Comparison of ENCODE assay signal across 25 mouse cellular contexts in genomic region chr12:54605203-54605602, GRCm38 (mm10). TPM values are rescaled to one million over a fixed set of nuclear protein-coding genes. Genes with fewer than 3 reads are reported as not detected.
DNase-seq lines count a peak whose midpoint lies in the region; ATAC-seq and TF ChIP-seq lines count a peak whose summit lies in the region.
"Had no signal": no experiment of that assay in that cellular context is flagged by ENCODE, and none has a peak within 500 bp of the region (broad histone marks: within the 10 kb centered on the region; RNA-seq: fewer than 3 reads in every experiment).

No protein-coding gene starts in this region.

- ATAC-seq in heart, postnatal 0 days (ENCODE audit: insufficient read depth, low read depth): no peak
- no peak for ATAC-seq in heart, embryonic 12.5 days (ENCODE audit: insufficient number of reproducible peaks, low FRiP score)
- no peak for ATAC-seq in lung, embryonic 14.5 days (ENCODE audit: insufficient read depth)
- 0 out of 2 replicates have a peak, but pooled peaks have one; percentile 37 for ATAC-seq in limb, embryonic 12.5 days (ENCODE audit: insufficient number of reproducible peaks, insufficient read depth, low FRiP score, low TSS enrichment, low read depth)
- ATAC-seq in midbrain, embryonic 13.5 days: no peak
- ATAC-seq: forebrain, postnatal 0 days; hindbrain, postnatal 0 days had no signal

- H3K27me3 ChIP-seq in heart, postnatal 0 days (ENCODE audit: control insufficient read depth, insufficient read depth, low read length): no peaks in the 10 kb centered on the region
- H3K27me3 ChIP-seq in heart, embryonic 12.5 days (replicated peaks): no peaks in the 10 kb centered on the region
- no peaks in the 10 kb centered on the region for H3K27me3 ChIP-seq in lung, embryonic 14.5 days (ENCODE audit: insufficient read depth, low read length)
- no peaks in the 10 kb centered on the region for H3K27me3 ChIP-seq in limb, embryonic 12.5 days
- no peaks in the 10 kb centered on the region for H3K27me3 ChIP-seq in midbrain, embryonic 13.5 days
- H3K27me3 ChIP-seq: embryonic facial prominence, embryonic 13.5 days; heart, embryonic 15.5 days; hindbrain, embryonic 12.5 days; neural tube, embryonic 12.5 days had no signal

- no peak overlapping the region for H3K9ac ChIP-seq in heart, postnatal 0 days (replicated peaks; ENCODE audit: low read depth, low read length)
- H3K9ac ChIP-seq in heart, embryonic 12.5 days: no peak overlapping the region
- no peak overlapping the region for H3K9ac ChIP-seq in lung, embryonic 14.5 days
- no peak overlapping the region for H3K9ac ChIP-seq in limb, embryonic 12.5 days (replicated peaks)
- no peak overlapping the region for H3K9ac ChIP-seq in midbrain, embryonic 13.5 days (replicated peaks)
- H3K9ac ChIP-seq: embryonic facial prominence, embryonic 13.5 days; forebrain, postnatal 0 days; heart, embryonic 15.5 days; hindbrain, embryonic 12.5 days; liver, embryonic 14.5 days; neural tube, embryonic 12.5 days had no signal

- H3K36me3 ChIP-seq in heart, postnatal 0 days (replicated peaks; ENCODE audit: control insufficient read depth, insufficient read depth, low read length): no peaks in the 10 kb centered on the region
- no peaks in the 10 kb centered on the region for H3K36me3 ChIP-seq in heart, embryonic 12.5 days
- no peaks in the 10 kb centered on the region for H3K36me3 ChIP-seq in lung, embryonic 14.5 days (ENCODE audit: insufficient read depth)
- H3K36me3 ChIP-seq in limb, embryonic 12.5 days: no peaks in the 10 kb centered on the region
- H3K36me3 ChIP-seq in midbrain, embryonic 13.5 days: no peaks in the 10 kb centered on the region
- H3K36me3 ChIP-seq: embryonic facial prominence, embryonic 13.5 days; heart, embryonic 15.5 days; hindbrain, embryonic 12.5 days; midbrain, embryonic 10.5 days; neural tube, embryonic 12.5 days had no signal

- TF ChIP-seq POLR2A in brain, embryonic 14.5 days (IDR thresholded peaks at IDR 0.05; ENCODE audit: borderline replicate concordance, extremely low read depth, insufficient read depth, insufficient read length, poor library complexity, severe bottlenecking): no peak

- no peak overlapping the region for H3K4me3 ChIP-seq in heart, postnatal 0 days (ENCODE audit: low read depth, low read length)
- no peak overlapping the region for H3K4me3 ChIP-seq in heart, embryonic 12.5 days
- H3K4me3 ChIP-seq in lung, embryonic 14.5 days (ENCODE audit: low read depth, low read length): no peak overlapping the region
- no peak overlapping the region for H3K4me3 ChIP-seq in limb, embryonic 12.5 days (replicated peaks)
- no peak overlapping the region for H3K4me3 ChIP-seq in midbrain, embryonic 13.5 days (replicated peaks)
- H3K4me3 ChIP-seq: embryonic facial prominence, embryonic 13.5 days; heart, embryonic 15.5 days; hindbrain, embryonic 12.5 days; midbrain, embryonic 10.5 days; myocyte; neural tube, embryonic 12.5 days had no signal

- no peaks in the 10 kb centered on the region for H3K9me3 ChIP-seq in heart, postnatal 0 days (replicated peaks; ENCODE audit: control insufficient read depth, low read length)
- H3K9me3 ChIP-seq in heart, embryonic 12.5 days (replicated peaks): no peaks in the 10 kb centered on the region
- no peaks in the 10 kb centered on the region for H3K9me3 ChIP-seq in lung, embryonic 14.5 days (ENCODE audit: low read depth, low read length)
- no peaks in the 10 kb centered on the region; the same call in 1 of the 2 replicates for H3K9me3 ChIP-seq in limb, embryonic 12.5 days
- no peaks in the 10 kb centered on the region for H3K9me3 ChIP-seq in midbrain, embryonic 13.5 days
- H3K9me3 ChIP-seq: embryonic facial prominence, embryonic 13.5 days; heart, embryonic 15.5 days; hindbrain, embryonic 12.5 days; neural tube, embryonic 12.5 days had no signal

- no peak overlapping the region for H3K4me2 ChIP-seq in heart, postnatal 0 days (ENCODE audit: low read depth, low read length)
- no peak overlapping the region for H3K4me2 ChIP-seq in heart, embryonic 12.5 days
- H3K4me2 ChIP-seq in lung, embryonic 14.5 days: no peak overlapping the region
- no peak overlapping the region for H3K4me2 ChIP-seq in limb, embryonic 12.5 days
- no peak overlapping the region for H3K4me2 ChIP-seq in midbrain, embryonic 13.5 days (replicated peaks)
- H3K4me2 ChIP-seq: embryonic facial prominence, embryonic 13.5 days; heart, embryonic 15.5 days; hindbrain, embryonic 12.5 days; neural tube, embryonic 12.5 days had no signal

- H3K27ac ChIP-seq in heart, postnatal 0 days (ENCODE audit: low read depth): no peak overlapping the region
- H3K27ac ChIP-seq in heart, embryonic 12.5 days (ENCODE audit: poor library complexity, severe bottlenecking): no peak overlapping the region
- H3K27ac ChIP-seq in lung, embryonic 14.5 days (ENCODE audit: low read depth): no peak overlapping the region; the same call in 1 of the 2 replicates
- peak overlapping the region; percentile 47; the same call in 1 of the 2 replicates for H3K27ac ChIP-seq in limb, embryonic 12.5 days
- H3K27ac ChIP-seq in midbrain, embryonic 13.5 days: no peak overlapping the region
- H3K27ac ChIP-seq: embryonic facial prominence, embryonic 13.5 days; heart, embryonic 15.5 days; hindbrain, embryonic 12.5 days; hindbrain, postnatal 0 days; liver, embryonic 14.5 days; midbrain, embryonic 10.5 days; neural tube, embryonic 12.5 days had no signal

- H3K4me1 ChIP-seq in heart, postnatal 0 days (ENCODE audit: control insufficient read depth, insufficient read depth): no peaks in the 10 kb centered on the region
- H3K4me1 ChIP-seq in heart, embryonic 12.5 days (replicated peaks): peaks cover 4% of the 10 kb centered on the region; the same call in 1 of the 2 replicates
- no peaks in the 10 kb centered on the region for H3K4me1 ChIP-seq in lung, embryonic 14.5 days (ENCODE audit: insufficient read depth)
- H3K4me1 ChIP-seq in limb, embryonic 12.5 days (replicated peaks): 0 out of 2 replicates have a peak, but pooled peaks cover 4% of the 10 kb centered on the region
- H3K4me1 ChIP-seq in midbrain, embryonic 13.5 days (replicated peaks): no peaks in the 10 kb centered on the region
- H3K4me1 ChIP-seq: heart, embryonic 15.5 days; hindbrain, embryonic 12.5 days; midbrain, embryonic 10.5 days; neural tube, embryonic 12.5 days had no signal

- no peak for TF ChIP-seq EP300 in heart, postnatal 0 days (IDR thresholded peaks at IDR 0.05; ENCODE audit: low read depth)

- no peak for TF ChIP-seq CTCF in heart, postnatal 0 days (IDR thresholded peaks at IDR 0.05; ENCODE audit: low read depth)
- TF ChIP-seq CTCF in lung, embryonic 14.5 days (IDR thresholded peaks at IDR 0.05; ENCODE audit: low read depth): no peak
- no peak for TF ChIP-seq CTCF in brain, embryonic 14.5 days (IDR thresholded peaks at IDR 0.05; ENCODE audit: borderline replicate concordance, extremely low read depth, insufficient read depth, insufficient read length)

- DNase-seq in heart, postnatal 0 days (ENCODE audit: low spot score): peak; percentile 6
- DNase-seq in lung, embryonic 14.5 days: peak; percentile 60
- no peak for DNase-seq in lung, postnatal 4 days
- DNase-seq in brain, embryonic 14.5 days (ENCODE audit: low read depth): peak; percentile 6
- no peak for DNase-seq in adrenal gland, postnatal 25 days
- DNase-seq: adrenal gland, postnatal 14 days; cerebellum, adult 18-20 months; cerebellum, postnatal 10 days; forebrain, postnatal 0 days; heart, postnatal 36 days; kidney, adult 11 months; lung, adult 2 months; right cerebral cortex, adult 18-20 months; thymus, postnatal 4 days had no signal

- WGBS in heart, postnatal 0 days: 57% methylated on average over 3 of the region's 3 CpGs
- WGBS in heart, embryonic 12.5 days: 66% methylated on average over 3 of the region's 3 CpGs
- 32% methylated on average over 3 of the region's 3 CpGs for WGBS in lung, embryonic 14.5 days
- WGBS in limb, embryonic 12.5 days: 66% methylated on average over 3 of the region's 3 CpGs
- WGBS in midbrain, embryonic 13.5 days: 84% methylated on average over 3 of the region's 3 CpGs

RNA-seq across cellular contexts. Expression of gene Sptssa, which starts 51.2 kb away (rescaled TPM):
- total RNA-seq in heart, postnatal 0 days (2014; rRNA removed; ENCODE audit: low replicate concordance): 42.4 and 59.6 TPM in 2 replicates
- polyA plus RNA-seq in heart, postnatal 0 days (2015; fragmentation: Nextera tagmentation; extraction: Ambion mirVana): 150 and 160 TPM in 2 replicates
- polyA plus RNA-seq in heart, embryonic 12.5 days (2016; fragmentation: Nextera tagmentation; extraction: Ambion mirVana): 121 and 124 TPM in 2 replicates
- polyA plus RNA-seq in lung, embryonic 14.5 days (2014; fragmentation: Nextera tagmentation; extraction: Ambion mirVana): 189 and 200 TPM in 2 replicates
- polyA plus RNA-seq in brain, embryonic 14.5 days (2012; rRNA removed): 93.7 and 104 TPM in 2 replicates
- 200 and 201 TPM in 2 replicates for polyA plus RNA-seq in limb, embryonic 12.5 days (2016; fragmentation: Nextera tagmentation; extraction: Ambion mirVana)
- total RNA-seq in adrenal gland, postnatal 25 days (2021): 94.3 and 115 TPM in 2 replicates
- 174 and 200 TPM in 2 replicates for polyA plus RNA-seq in midbrain, embryonic 13.5 days (2015; fragmentation: Nextera tagmentation; extraction: Ambion mirVana)

Comparison
In these comparisons a context has a peak if more than half of its experiments do, and no peak if none do; other contexts are left out.
1. DNase-seq: peak in heart, postnatal 0 days (single experiment), lung, embryonic 14.5 days (single experiment) and brain, embryonic 14.5 days (single experiment); none in lung, postnatal 4 days (0 of 2) and adrenal gland, postnatal 25 days (single experiment).